Mouse (Mus musculus): Measurements from ENCODE around the gene Usp24.
A peak's percentile ranks its signal among the peaks of the same experiment; 100 is the strongest.

Usp24 gene

GRCm38 (mm10) chr4:106429106-106429505 is 113.1 kb downstream of the Usp24 start:
- no peak for DNase-seq (ENCODE audit: low spot score in 2 of 2)

GRCm38 (mm10) chr4:106430431-106430830 is 114.4 kb downstream of the Usp24 start:
- DNase-seq (ENCODE audit: low spot score in 2 of 2), result no peak

DNA sequence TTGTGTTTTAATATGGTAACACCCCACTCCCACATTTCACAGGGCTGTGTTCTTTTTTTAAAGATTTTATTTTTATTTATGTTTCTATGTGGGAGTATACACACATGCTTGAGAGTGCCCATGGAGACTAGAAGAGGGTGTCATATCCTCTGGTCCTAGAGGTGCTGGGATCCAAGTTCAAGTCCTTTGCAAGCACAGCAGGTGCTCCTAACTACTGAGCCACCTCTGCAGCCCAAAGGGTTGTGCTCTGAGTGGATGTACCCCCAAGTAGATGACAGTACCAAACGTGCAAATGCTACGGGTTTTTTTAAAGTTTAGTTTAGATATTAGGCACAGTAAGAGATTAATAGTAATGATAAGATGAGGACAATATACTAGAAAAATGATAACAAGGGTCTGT is 119.4 kb downstream of the Usp24 start:
- DNase-seq (ENCODE audit: low spot score in 2 of 2), result no peak

DNA sequence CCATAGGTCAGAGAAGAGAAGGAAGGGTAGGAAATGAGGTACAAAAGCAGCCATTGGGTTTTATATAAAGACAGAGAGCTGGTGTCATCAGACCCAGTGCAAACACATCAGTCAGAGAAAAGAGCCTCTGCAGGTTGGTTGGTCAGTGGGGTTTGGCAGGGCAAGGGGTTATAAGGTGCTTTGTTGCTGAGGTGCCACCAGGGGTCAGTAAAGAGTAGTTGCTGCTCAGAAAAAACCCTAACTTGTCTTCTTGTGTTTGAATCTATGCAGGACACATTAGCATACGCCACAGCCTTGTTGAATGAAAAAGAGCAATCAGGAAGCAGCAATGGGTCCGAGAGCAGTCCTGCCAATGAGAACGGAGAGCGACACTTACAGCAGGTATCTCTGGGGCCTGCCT is 120.5 kb downstream of the Usp24 start:
- no peak for DNase-seq (ENCODE audit: low spot score in 2 of 2)

DNA sequence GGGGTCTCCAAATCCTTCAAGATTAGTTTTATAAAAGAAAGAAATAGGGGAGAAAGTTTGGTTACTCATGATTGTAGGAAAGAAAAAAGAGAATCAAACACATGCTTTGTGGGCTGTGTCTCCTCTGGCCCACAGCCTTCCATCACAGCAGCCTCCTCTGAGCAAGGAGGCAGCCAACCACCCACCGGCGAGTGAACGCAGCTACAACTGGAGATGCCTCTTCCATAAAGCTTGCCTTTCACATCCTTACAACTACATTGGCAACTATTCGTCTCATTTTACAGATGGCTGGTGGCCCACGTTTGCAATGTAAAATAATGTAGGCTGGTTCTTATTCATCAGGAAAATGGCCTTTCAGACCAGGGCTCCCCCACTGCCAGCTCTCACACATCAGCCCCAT is 121.2 kb downstream of the Usp24 start:
- no peak for DNase-seq (ENCODE audit: low spot score in 2 of 2)

GRCm38 (mm10) chr4:106438763-106439162 is 122.8 kb downstream of the Usp24 start:
- no peak for DNase-seq (ENCODE audit: low spot score in 2 of 2)

DNA sequence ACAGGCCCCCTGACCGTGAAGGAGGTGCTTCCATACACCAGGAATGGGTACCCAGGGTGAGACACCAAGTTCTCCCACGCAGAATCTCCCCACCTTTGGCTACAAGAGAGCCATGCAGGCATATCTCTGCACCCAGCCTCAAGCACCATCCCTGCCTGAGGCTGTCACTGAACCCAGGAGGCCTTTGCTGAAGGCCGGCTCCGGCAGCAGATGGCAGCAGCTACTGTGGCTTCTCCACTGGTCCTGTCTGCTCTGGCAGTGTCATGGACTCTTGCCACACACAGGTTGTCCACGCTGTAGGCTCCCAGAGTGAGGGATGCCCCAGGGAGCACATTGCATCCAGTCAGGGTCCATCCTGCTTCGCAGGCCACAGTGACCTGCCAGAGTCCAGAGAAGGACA is 127.2 kb downstream of the Usp24 start:
- DNase-seq (ENCODE audit: low spot score in 2 of 2), result no peak

- no peak for DNase-seq (ENCODE audit: low spot score in 2 of 2)
Measured at GRCm38 (mm10) chr4:106449306-106449705, 133.3 kb downstream of the Usp24 start.

- no peak for DNase-seq (ENCODE audit: low spot score in 2 of 2)
Measured at GRCm38 (mm10) chr4:106452401-106452800, 136.4 kb downstream of the Usp24 start.

DNA sequence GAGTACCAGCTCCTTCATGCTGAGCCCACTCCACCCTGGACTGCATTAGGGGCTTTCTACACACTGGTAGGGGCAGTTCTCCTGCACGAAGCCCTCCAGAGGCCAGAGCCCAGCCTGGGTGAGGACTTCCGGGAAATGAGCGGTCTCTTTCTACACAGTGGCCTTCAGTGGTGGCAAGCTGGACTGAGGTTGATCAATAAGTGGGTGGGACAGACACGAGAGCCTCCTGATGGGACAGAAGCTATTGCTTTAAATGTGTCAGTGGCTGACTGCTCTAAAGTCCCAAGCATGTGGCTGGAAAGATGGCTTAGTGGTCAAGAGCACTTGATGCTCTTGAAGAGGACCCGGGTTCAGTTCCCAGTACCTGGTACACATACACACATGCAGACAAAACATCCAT is 137.1 kb downstream of the Usp24 start:
- no peak for DNase-seq (ENCODE audit: low spot score in 2 of 2)

DNA sequence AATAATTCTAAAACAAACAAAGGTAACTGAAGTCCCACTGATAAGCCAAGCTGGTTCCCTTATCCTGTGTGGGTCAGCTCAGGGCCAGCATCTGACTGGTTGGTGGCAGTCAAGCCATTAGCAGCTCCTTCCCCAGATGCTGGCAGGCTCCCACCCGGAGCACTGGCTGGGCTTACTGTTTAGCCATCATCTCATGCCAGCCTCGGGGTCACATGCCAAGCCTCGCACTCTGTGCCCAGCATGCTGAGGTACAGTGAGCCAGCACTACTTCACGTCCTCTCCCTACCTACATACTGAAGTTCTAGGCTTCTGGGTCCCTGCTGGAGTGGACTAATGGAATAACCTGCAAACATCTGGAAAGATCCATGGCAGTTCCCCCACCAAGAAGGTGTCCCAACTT is 137.5 kb downstream of the Usp24 start:
- no peak for DNase-seq (ENCODE audit: low spot score in 2 of 2)

DNA sequence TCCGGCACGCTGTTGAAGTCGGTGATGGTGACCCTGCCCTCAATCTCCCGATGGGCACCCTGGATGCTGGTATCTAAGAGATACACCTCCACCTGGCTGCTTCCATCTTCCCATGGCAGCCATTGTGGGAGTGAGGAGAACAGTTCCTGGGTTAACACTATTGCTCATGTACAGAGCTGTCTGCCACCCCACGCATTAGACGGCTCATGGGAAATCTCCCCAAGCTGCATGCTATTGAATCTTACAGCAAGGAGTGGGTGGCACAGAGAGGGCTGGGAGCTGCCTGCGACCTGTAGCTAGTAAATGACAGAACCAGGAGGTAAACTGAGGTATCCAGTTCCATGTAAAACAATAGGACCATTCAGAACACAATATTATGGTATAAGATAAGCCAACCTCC is 138.5 kb downstream of the Usp24 start:
- no peak for DNase-seq (ENCODE audit: low spot score in 2 of 2)

DNA sequence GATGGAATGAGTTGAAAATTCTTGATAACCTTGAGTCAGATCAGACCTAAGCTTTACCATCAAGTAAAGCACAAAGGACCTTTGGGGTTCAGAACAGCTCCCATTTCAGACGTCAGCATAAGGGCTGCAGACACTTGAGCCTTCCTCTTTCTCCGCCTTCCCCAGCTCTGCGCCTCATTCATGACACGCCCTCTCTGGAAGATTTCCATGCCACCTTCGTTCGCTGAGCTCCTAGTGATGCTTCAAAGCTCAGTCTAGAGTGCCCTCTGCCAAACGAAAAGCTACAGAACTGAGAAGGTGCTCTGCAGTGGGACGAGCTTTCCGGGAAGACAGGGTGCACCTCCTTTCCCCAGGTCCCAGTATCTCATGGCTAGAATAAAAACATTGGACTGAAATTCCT is 146.0 kb downstream of the Usp24 start:
- no peak for DNase-seq (ENCODE audit: low spot score in 2 of 2)

GRCm38 (mm10) chr4:106462524-106462923 is 146.5 kb downstream of the Usp24 start:
- no peak for DNase-seq (ENCODE audit: low spot score in 2 of 2)

- no peak for DNase-seq (ENCODE audit: low spot score in 2 of 2)
Measured at GRCm38 (mm10) chr4:106463174-106463801, 147.3 kb downstream of the Usp24 start.

- no peak for DNase-seq (ENCODE audit: low spot score in 2 of 2)
Measured at GRCm38 (mm10) chr4:106467420-106468110, 151.6 kb downstream of the Usp24 start.

- no peak for DNase-seq (ENCODE audit: low spot score in 2 of 2)
Measured at GRCm38 (mm10) chr4:106470921-106471320, 154.9 kb downstream of the Usp24 start.

- DNase-seq (ENCODE audit: low spot score in 2 of 2), result peak; percentile 41 to 60
Measured at GRCm38 (mm10) chr4:106472335-106472734, 156.3 kb downstream of the Usp24 start.

DNA sequence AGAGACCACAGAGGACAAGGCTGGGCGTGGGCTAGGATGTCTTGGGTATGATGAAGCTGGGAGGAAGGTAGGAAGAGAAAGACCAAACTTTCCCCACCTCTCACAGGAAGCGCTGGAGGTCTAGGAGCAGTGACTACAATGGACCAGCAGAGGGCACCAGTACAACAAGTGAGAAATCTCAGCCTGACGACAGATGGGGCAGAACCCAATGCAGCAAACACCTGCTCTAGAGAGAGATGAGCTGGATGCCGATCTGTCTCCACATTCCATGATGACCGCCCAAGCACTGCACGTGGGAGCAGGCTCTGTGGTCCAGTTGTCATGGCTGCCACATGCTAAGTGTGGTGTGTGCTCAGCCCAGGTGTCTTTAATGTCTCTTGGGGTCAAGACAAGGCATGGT is 158.2 kb downstream of the Usp24 start:
- DNase-seq (ENCODE audit: low spot score in 2 of 2), result peak; percentile 25 to 53

DNA sequence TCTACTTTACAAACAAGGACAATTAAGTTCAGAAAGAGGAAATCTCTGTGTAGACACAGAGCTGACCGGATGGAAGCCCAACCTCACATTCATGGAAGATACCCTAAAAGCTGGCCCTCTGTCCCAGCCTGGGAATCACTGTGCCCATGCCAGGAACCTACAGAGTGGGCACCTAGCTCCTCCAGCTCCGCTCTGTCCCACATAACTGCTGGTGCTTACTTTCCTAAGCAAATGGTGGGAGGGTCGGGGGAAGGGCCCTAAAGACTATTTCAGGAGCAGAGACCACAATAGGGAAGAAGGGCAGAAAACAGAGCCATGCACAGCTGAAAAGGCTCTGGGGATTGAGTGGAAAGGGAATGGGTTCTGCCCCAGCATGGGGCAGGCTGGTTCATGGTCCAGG is 164.5 kb downstream of the Usp24 start:
- DNase-seq (ENCODE audit: low spot score in 2 of 2), result no peak

DNA sequence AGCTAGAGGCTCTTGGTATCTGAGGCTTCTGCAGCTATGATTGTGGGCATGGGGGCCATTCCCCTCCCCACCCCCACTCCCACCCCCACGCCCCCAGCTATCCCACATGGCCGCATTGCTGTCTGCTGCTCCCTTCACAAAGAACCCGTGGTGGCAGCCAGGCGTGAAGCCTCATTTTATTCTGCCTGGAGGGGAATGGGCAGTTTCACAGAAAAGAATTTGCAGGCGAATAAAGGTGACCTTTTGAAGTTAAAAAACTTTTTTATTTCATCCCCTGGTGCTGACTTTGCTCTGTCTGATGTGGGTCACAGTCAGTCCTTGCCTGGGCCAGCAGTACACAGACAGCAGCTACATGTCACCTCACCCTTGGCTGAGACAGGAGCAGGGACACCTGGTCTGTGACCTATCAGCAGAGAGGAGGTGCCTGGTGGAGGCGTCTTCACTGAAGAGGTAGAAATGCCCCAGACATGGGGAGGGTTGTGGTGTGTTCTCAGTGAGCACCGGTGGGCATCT is 167.3 kb downstream of the Usp24 start:
- no peak for DNase-seq (ENCODE audit: low spot score in 2 of 2)

GRCm38 (mm10) chr4:106483831-106484230 is 167.8 kb downstream of the Usp24 start:
- no peak for DNase-seq (ENCODE audit: low spot score in 2 of 2)

DNA sequence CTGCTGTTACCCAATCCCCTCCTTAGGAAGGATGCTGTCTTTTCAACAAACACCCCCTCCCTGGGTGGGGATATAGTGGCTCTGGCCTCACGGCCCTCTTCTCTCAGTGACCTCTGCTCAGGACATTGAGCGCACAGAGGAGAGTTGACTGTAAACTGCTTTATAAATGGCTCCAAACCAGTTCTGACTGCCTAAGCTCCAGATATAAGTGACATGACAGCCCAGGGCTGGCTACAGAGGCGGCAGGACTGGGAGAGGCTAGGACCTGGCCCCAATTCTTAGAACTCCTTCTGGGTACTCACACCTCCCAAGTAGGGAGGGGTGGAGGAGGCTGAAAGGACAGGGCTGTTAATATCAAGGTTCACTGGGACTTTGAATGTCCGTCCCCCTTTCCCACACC is 174.6 kb downstream of the Usp24 start:
- DNase-seq (ENCODE audit: low spot score in 2 of 2), result no peak

All from frontal cortex, postnatal 25 days (tissue).